In the genomic region with DNA sequence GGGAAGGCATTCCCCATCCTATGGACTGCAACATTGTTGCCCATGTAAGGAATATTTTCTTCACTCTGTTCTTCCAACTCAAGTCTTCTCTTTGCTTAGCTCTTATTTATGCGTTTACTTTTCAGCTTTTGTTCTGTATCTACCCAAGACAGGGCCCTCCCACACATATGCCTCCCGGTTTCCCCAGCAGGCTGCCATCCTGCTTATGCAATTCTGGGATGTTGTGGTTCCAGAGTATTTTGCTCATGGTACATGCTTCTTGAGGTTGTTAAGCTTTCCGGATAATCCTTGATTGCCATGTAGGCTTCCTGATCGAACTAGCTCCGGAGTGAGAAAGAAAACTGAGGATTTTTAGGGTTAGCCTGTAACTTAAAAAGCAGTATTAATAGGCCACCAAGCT, we compare ENCODE assay signal across 26 mouse cellular contexts. TPM values are rescaled to one million over a fixed set of nuclear protein-coding genes. Genes with fewer than 3 reads are reported as not detected.
DNase-seq lines count a peak whose midpoint lies in the region; ATAC-seq and TF ChIP-seq lines count a peak whose summit lies in the region.
"Had no signal": no experiment of that assay in that cellular context is flagged by ENCODE, and none has a peak within 500 bp of the region (broad histone marks: within the 10 kb centered on the region; RNA-seq: fewer than 3 reads in every experiment).

No protein-coding gene starts in this region.

- no peak overlapping the region for H3K9ac ChIP-seq in forebrain, postnatal 0 days
- no peak overlapping the region for H3K9ac ChIP-seq in forebrain, embryonic 11.5 days (ENCODE audit: low read length)
- H3K9ac ChIP-seq: embryonic facial prominence, embryonic 12.5 days; forebrain, embryonic 12.5 days; heart, embryonic 15.5 days; hindbrain, embryonic 14.5 days; intestine, embryonic 15.5 days had no signal

- TF ChIP-seq CTCF in forebrain, postnatal 0 days (IDR thresholded peaks at IDR 0.05; ENCODE audit: low read depth), result no peak
- TF ChIP-seq CTCF in left cerebral cortex, adult 2 months (IDR thresholded peaks at IDR 0.05), result no peak
- no peak for TF ChIP-seq CTCF in cortical plate, adult 2 months (IDR thresholded peaks at IDR 0.05; ENCODE audit: extremely low read depth, insufficient read depth, low read length)

- no peak overlapping the region for H3K27ac ChIP-seq in forebrain, postnatal 0 days (ENCODE audit: low read depth, low read length)
- no peak overlapping the region for H3K27ac ChIP-seq in forebrain, embryonic 11.5 days (ENCODE audit: low read depth, low read length)
- peak overlapping the region; percentile 95 for H3K27ac ChIP-seq in left cerebral cortex, adult 2 months
- peak overlapping the region; percentile 21; the same call in 1 of the 2 replicates for H3K27ac ChIP-seq in cortical plate, adult 2 months (ENCODE audit: insufficient read depth, low read length)
- H3K27ac ChIP-seq: embryonic facial prominence, embryonic 12.5 days; forebrain, embryonic 12.5 days; heart, adult 2 months; heart, embryonic 15.5 days; hindbrain, embryonic 10.5 days; hindbrain, embryonic 14.5 days; intestine, embryonic 15.5 days had no signal

- H3K4me2 ChIP-seq in forebrain, postnatal 0 days (ENCODE audit: low read depth), result no peak overlapping the region
- no peak overlapping the region for H3K4me2 ChIP-seq in forebrain, embryonic 11.5 days (ENCODE audit: low read depth, low read length, severe bottlenecking)
- H3K4me2 ChIP-seq: embryonic facial prominence, embryonic 12.5 days; forebrain, embryonic 12.5 days; heart, embryonic 11.5 days; heart, embryonic 15.5 days; hindbrain, embryonic 14.5 days; intestine, embryonic 15.5 days had no signal

- peak; percentile 10 for DNase-seq in cerebellum, adult 11-12 months
- DNase-seq in cerebellum, adult 8-10 months, result no peak
- peak; percentile 32 for DNase-seq in forebrain, postnatal 0 days
- no peak for DNase-seq in forebrain, embryonic 11.5 days (ENCODE audit: low spot score)
- no peak for DNase-seq in left cerebral cortex, adult 2 months (ENCODE audit: extremely low spot score in 1 of 2, low spot score in 2 of 2)
- DNase-seq in left cerebral cortex, postnatal 4 days, result no peak
- DNase-seq in heart, postnatal 4 days, result no peak
- DNase-seq: adrenal gland, postnatal 14 days; B cell, adult 2 months; cerebellum, postnatal 10 days; gastrocnemius, postnatal 14 days; heart, adult 2 months; heart, postnatal 14 days had no signal

- H3K4me1 ChIP-seq in forebrain, postnatal 0 days (ENCODE audit: insufficient read depth), result peaks cover 8% of the 10 kb centered on the region
- peaks cover 7% of the 10 kb centered on the region; the same call in 1 of the 2 replicates for H3K4me1 ChIP-seq in forebrain, embryonic 11.5 days (replicated peaks; ENCODE audit: control insufficient read depth, insufficient read depth, low read length)
- peaks cover 2% of the 10 kb centered on the region; the same call in 1 of the 2 replicates for H3K4me1 ChIP-seq in cortical plate, adult 2 months (ENCODE audit: control insufficient read depth, insufficient read depth, low read length)
- H3K4me1 ChIP-seq: embryonic facial prominence, embryonic 12.5 days had no signal

- H3K27me3 ChIP-seq in forebrain, postnatal 0 days (ENCODE audit: insufficient read depth, low read length), result no peaks in the 10 kb centered on the region
- H3K27me3 ChIP-seq in forebrain, embryonic 11.5 days (ENCODE audit: control insufficient read depth, insufficient read depth, low read length), result no peaks in the 10 kb centered on the region
- H3K27me3 ChIP-seq: embryonic facial prominence, embryonic 12.5 days; forebrain, embryonic 12.5 days; heart, embryonic 15.5 days; intestine, embryonic 15.5 days had no signal

- WGBS in forebrain, postnatal 0 days, result 47% methylated on average over 5 of the region's 5 CpGs
- 70% methylated on average over 5 of the region's 5 CpGs for WGBS in forebrain, embryonic 11.5 days

- TF ChIP-seq POLR2A in cortical plate, adult 2 months (IDR thresholded peaks at IDR 0.05; ENCODE audit: extremely low read depth, insufficient read depth, low read length), result no peak

- H3K9me3 ChIP-seq in forebrain, postnatal 0 days (ENCODE audit: low read length), result no peaks in the 10 kb centered on the region
- no peaks in the 10 kb centered on the region for H3K9me3 ChIP-seq in forebrain, embryonic 11.5 days (ENCODE audit: control insufficient read depth, low read length)
- H3K9me3 ChIP-seq: embryonic facial prominence, embryonic 12.5 days; forebrain, embryonic 12.5 days; heart, embryonic 15.5 days; hindbrain, embryonic 10.5 days; intestine, embryonic 15.5 days had no signal

- intact Hi-C loops in left cerebral cortex, adult 2 months (cut with DNase I), result loop anchor here (2.0 kb wide), 1 partner anchor 46 kb away; no protein-coding TSS in a partner anchor
- intact Hi-C loops in left cerebral cortex, postnatal 4 days (cut with DNase I), result loop anchor here (10.0 kb wide), 1 partner anchor 60 kb away; a partner anchor contains a TSS

- H3K4me3 ChIP-seq in forebrain, postnatal 0 days (ENCODE audit: low read depth, low read length), result no peak overlapping the region
- H3K4me3 ChIP-seq in forebrain, embryonic 11.5 days (ENCODE audit: low read depth, low read length), result no peak overlapping the region
- H3K4me3 ChIP-seq in left cerebral cortex, adult 2 months, result no peak overlapping the region
- no peak overlapping the region for H3K4me3 ChIP-seq in cortical plate, adult 2 months (ENCODE audit: insufficient read depth, low read length)
- H3K4me3 ChIP-seq: embryonic facial prominence, embryonic 12.5 days; forebrain, embryonic 12.5 days; heart, adult 2 months; heart, embryonic 15.5 days; hindbrain, embryonic 10.5 days; intestine, embryonic 15.5 days had no signal

- no peak for ATAC-seq in forebrain, postnatal 0 days
- ATAC-seq in forebrain, embryonic 11.5 days (replicated peaks; ENCODE audit: low FRiP score), result no peak
- ATAC-seq: CD4-positive, CD25-positive, alpha-beta regulatory T cell, adult 4 months; intestine, embryonic 15.5 days had no signal

- no peaks in the 10 kb centered on the region for H3K36me3 ChIP-seq in forebrain, postnatal 0 days (ENCODE audit: insufficient read depth)
- no peaks in the 10 kb centered on the region for H3K36me3 ChIP-seq in forebrain, embryonic 11.5 days (ENCODE audit: control insufficient read depth, insufficient read depth, low read length)
- H3K36me3 ChIP-seq: embryonic facial prominence, embryonic 12.5 days; forebrain, embryonic 12.5 days; heart, embryonic 15.5 days; hindbrain, embryonic 10.5 days; intestine, embryonic 15.5 days had no signal

RNA-seq across cellular contexts. Expression of a gene that starts 1.7 kb away (rescaled TPM):
- 2.4 and 5.3 TPM in 2 replicates for total RNA-seq in forebrain, postnatal 0 days (2014; rRNA removed)
- polyA plus RNA-seq in forebrain, postnatal 0 days (2015; fragmentation: Nextera tagmentation; extraction: Ambion mirVana), result 10.2 and 10.8 TPM in 2 replicates
- 16.7 and 20.6 TPM in 2 replicates for polyA plus RNA-seq in forebrain, embryonic 11.5 days (2014; fragmentation: Nextera tagmentation; extraction: Ambion mirVana)
- 1 to 10 TPM; 1.7 to 2.1 TPM for total RNA-seq in left cerebral cortex, adult 2 months (2021)
- total RNA-seq in left cerebral cortex, postnatal 4 days (2021), result 1 to 10 TPM; 1.3 to 1.6 TPM
- polyA plus RNA-seq in cortical plate, adult 2 months (2012; rRNA removed), result 4.8 and 5.0 TPM in 2 replicates
- total RNA-seq in heart, postnatal 4 days (2021), result 1 to 10 TPM; 2.4 to 4.5 TPM

RNA-seq across cellular contexts. Expression of a gene that starts 41.9 kb away (rescaled TPM):
- 63.5 and 72.6 TPM in 2 replicates for total RNA-seq in forebrain, postnatal 0 days (2014; rRNA removed)
- polyA plus RNA-seq in forebrain, postnatal 0 days (2015; fragmentation: Nextera tagmentation; extraction: Ambion mirVana), result 84.3 and 97.0 TPM in 2 replicates
- polyA plus RNA-seq in forebrain, embryonic 11.5 days (2014; fragmentation: Nextera tagmentation; extraction: Ambion mirVana), result 128 TPM in 2 replicates
- 10 to 100 TPM; 52.5 to 59.8 TPM for total RNA-seq in left cerebral cortex, adult 2 months (2021)
- 10 to 100 TPM; 57.0 to 60.5 TPM for total RNA-seq in left cerebral cortex, postnatal 4 days (2021)
- 48.0 TPM in 2 replicates for polyA plus RNA-seq in cortical plate, adult 2 months (2012; rRNA removed)
- 10 to 100 TPM; 60.8 to 61.8 TPM for total RNA-seq in heart, postnatal 4 days (2021)

RNA-seq across cellular contexts. Expression of a gene that starts 53.8 kb away (rescaled TPM):
- total RNA-seq in forebrain, postnatal 0 days (2014; rRNA removed), result 0.08 and 1.8 TPM in 2 replicates
- not detected in 2 replicates for polyA plus RNA-seq in forebrain, postnatal 0 days (2015; fragmentation: Nextera tagmentation; extraction: Ambion mirVana)
- polyA plus RNA-seq in forebrain, embryonic 11.5 days (2014; fragmentation: Nextera tagmentation; extraction: Ambion mirVana), result 0.32 TPM in 1 of 2 replicates, not detected in the other
- total RNA-seq in left cerebral cortex, adult 2 months (2021), result not detected
- not detected for total RNA-seq in left cerebral cortex, postnatal 4 days (2021)
- polyA plus RNA-seq in cortical plate, adult 2 months (2012; rRNA removed), result not detected in 2 replicates
- not detected for total RNA-seq in heart, postnatal 4 days (2021)
- total RNA-seq: common myeloid progenitor, adult 5-6 weeks; gastrocnemius, adult 18-20 months; gastrocnemius, postnatal 14 days; heart, adult 2 months; heart, postnatal 14 days had no signal
- polyA plus RNA-seq: CD4-positive, CD25-positive, alpha-beta regulatory T cell, adult 4 months; frontal cortex, adult 2 months; gonadal fat pad, adult 2 months; heart, adult 2 months; intestine, embryonic 15.5 days had no signal

RNA-seq across cellular contexts. Expression of a gene that starts 59.7 kb away (rescaled TPM):
- total RNA-seq in forebrain, postnatal 0 days (2014; rRNA removed), result 9.2 and 13.8 TPM in 2 replicates
- 8.9 and 13.7 TPM in 2 replicates for polyA plus RNA-seq in forebrain, postnatal 0 days (2015; fragmentation: Nextera tagmentation; extraction: Ambion mirVana)
- 8.0 and 8.5 TPM in 2 replicates for polyA plus RNA-seq in forebrain, embryonic 11.5 days (2014; fragmentation: Nextera tagmentation; extraction: Ambion mirVana)
- total RNA-seq in left cerebral cortex, adult 2 months (2021), result 10 to 100 TPM; 17.1 to 18.8 TPM
- 10 to 100 TPM; 10.5 to 11.1 TPM for total RNA-seq in left cerebral cortex, postnatal 4 days (2021)
- 22.2 and 24.2 TPM in 2 replicates for polyA plus RNA-seq in cortical plate, adult 2 months (2012; rRNA removed)
- total RNA-seq in heart, postnatal 4 days (2021), result 1 to 10 TPM; 6.5 to 6.6 TPM

Comparison
In these comparisons a context has a peak if more than half of its experiments do, and no peak if none do; other contexts are left out.
1. DNase-seq: peak in cerebellum, adult 11-12 months (single experiment) and forebrain, postnatal 0 days (single experiment); none in cerebellum, adult 8-10 months (single experiment), forebrain, embryonic 11.5 days (single experiment), left cerebral cortex, adult 2 months (0 of 2), left cerebral cortex, postnatal 4 days (single experiment) and heart, postnatal 4 days (single experiment).
2. H3K27ac ChIP-seq: peak in left cerebral cortex, adult 2 months (single experiment) and cortical plate, adult 2 months (single experiment); none in forebrain, postnatal 0 days (single experiment) and forebrain, embryonic 11.5 days (single experiment).